Mouse (Mus musculus) left cerebral cortex, postnatal 4 days (tissue): ENCODE measurements around the gene Gm6763. TPM values are rescaled to one million over a fixed set of nuclear protein-coding genes. Genes with fewer than 3 reads are reported as not detected.
"Not testable (repeated sequence)": the region's sequence is repeated elsewhere in the genome, so short reads cannot be mapped to it uniquely, and the experiment has no call there.

ENCODE experiments used
- DNase-seq: peaks from one replicate; pipeline ENCODE4 v3.0.0-alpha.2; 2022
- intact Hi-C: fragments of 180-260 bp; cut with DNase I; formaldehyde crosslinking; loops from one replicate; pipeline ENCODE4 v1.15.1; 2025
- total RNA-seq, 2 experiments: library from RNA; stranded (reverse); gene quantifications; 2 replicates each; pipeline ENCODE4 v1.2.3; 2021

Gene Gm6763
- total RNA-seq, result not detected

- intact Hi-C loops, DNase-seq: not testable (repeated sequence)
Observed at GRCm38 (mm10) chr10:104151197-104151596, at the start of gene Gm6763. Gm6763 (plus strand) TSS chr10:104151497.

- intact Hi-C loops, result no loop called here
- peak; percentile 9 for DNase-seq
Observed at GRCm38 (mm10) chr10:104110044-104110443, 41.3 kb upstream of the Gm6763 start.

- intact Hi-C loops, result no loop called here
- DNase-seq, result no peak
Observed at GRCm38 (mm10) chr10:104118312-104118711, 33.0 kb upstream of the Gm6763 start.

- intact Hi-C loops, DNase-seq: not testable (repeated sequence)
Observed at GRCm38 (mm10) chr10:104142687-104143086, 8.6 kb upstream of the Gm6763 start, which contains the start of gene Gm21293. Gm21293 (plus strand) TSS chr10:104142987.

- intact Hi-C loops, DNase-seq: not testable (repeated sequence)
Observed at GRCm38 (mm10) chr10:104159706-104160105, 8.4 kb downstream of the Gm6763 start, which contains the start of gene Gm8764. Gm8764 (plus strand) TSS chr10:104160006.

GRCm38 (mm10) chr10:104168215-104168614 lies 16.9 kb downstream of the Gm6763 start, which contains the start of gene Gm21304:
Gm21304 (plus strand) TSS chr10:104168515.
- intact Hi-C loops, DNase-seq: not testable (repeated sequence)

GRCm38 (mm10) chr10:104176724-104177123 lies 25.4 kb downstream of the Gm6763 start, which contains the start of gene Gm21312:
Gm21312 (plus strand) TSS chr10:104177024.
- intact Hi-C loops, DNase-seq: not testable (repeated sequence)

GRCm38 (mm10) chr10:104185233-104185632 lies 33.9 kb downstream of the Gm6763 start, which contains the start of gene Gm20765:
Gm20765 (plus strand) TSS chr10:104185533.
- DNase-seq, intact Hi-C loops: not testable (repeated sequence)

GRCm38 (mm10) chr10:104193742-104194141 lies 42.4 kb downstream of the Gm6763 start, which contains the start of gene Gm4340:
Gm4340 (plus strand) TSS chr10:104194042.
- intact Hi-C loops, DNase-seq: not testable (repeated sequence)

Other genes with a start within 250 kb of the Gm6763 start
- not detected for gene Gm21293, start 8.5 kb upstream of the Gm6763 start, total RNA-seq
- gene Gm8764, start 8.5 kb downstream of the Gm6763 start, total RNA-seq, result not detected
- gene Gm21304, start 17.0 kb downstream of the Gm6763 start, total RNA-seq, result not detected
- not detected for gene Gm21312, start 25.5 kb downstream of the Gm6763 start, total RNA-seq
- not detected for gene Gm20765, start 34.0 kb downstream of the Gm6763 start, total RNA-seq
- gene Gm4340, start 42.5 kb downstream of the Gm6763 start, total RNA-seq, result not detected